Mouse (Mus musculus): Measurements from ENCODE around the gene Rpusd2. TPM values are rescaled to one million over a fixed set of nuclear protein-coding genes. Genes with fewer than 3 reads are reported as not detected.

The Rpusd2 gene
- polyA plus RNA-seq, 1 experiment from 2014 or later: 5.0 TPM

GRCm38 (mm10) chr2:119025239-119025616, 9.4 kb upstream of the Rpusd2 start:
- Histone ChIP-seq H3K9me3 (ENCODE audit: control insufficient read depth, low read length) (no peaks in the 10 kb centered on the region), H3K27ac (ENCODE audit: low read length) (no peak overlapping the region), H3K27me3 (replicated peaks; ENCODE audit: control insufficient read depth, insufficient read depth, low read length) (no peaks in the 10 kb centered on the region), H3K4me2 (ENCODE audit: low read length) (no peak overlapping the region), H3K4me3 (replicated peaks; ENCODE audit: low read length) (no peak overlapping the region), H3K36me3 (ENCODE audit: control insufficient read depth, insufficient read depth) (peaks cover 18% of the 10 kb centered on the region), H3K9ac (replicated peaks; ENCODE audit: low read depth, low read length) (no peak overlapping the region), H3K4me1 (replicated peaks; ENCODE audit: control insufficient read depth, insufficient read depth, low read length) (peaks cover 8% of the 10 kb centered on the region)
- no peak for ATAC-seq
- 79% methylated on average over 4 of the region's 4 CpGs for WGBS

GRCm38 (mm10) chr2:119026951-119027350, 7.6 kb upstream of the Rpusd2 start:
- Histone ChIP-seq H3K27ac (ENCODE audit: low read length) (no peak overlapping the region), H3K9ac (replicated peaks; ENCODE audit: low read depth, low read length) (no peak overlapping the region), H3K27me3 (replicated peaks; ENCODE audit: control insufficient read depth, insufficient read depth, low read length) (no peaks in the 10 kb centered on the region), H3K36me3 (ENCODE audit: control insufficient read depth, insufficient read depth) (peaks cover 6% of the 10 kb centered on the region), H3K4me1 (replicated peaks; ENCODE audit: control insufficient read depth, insufficient read depth, low read length) (peaks cover 8% of the 10 kb centered on the region), H3K9me3 (ENCODE audit: control insufficient read depth, low read length) (no peaks in the 10 kb centered on the region), H3K4me3 (replicated peaks; ENCODE audit: low read length) (no peak overlapping the region), H3K4me2 (ENCODE audit: low read length) (no peak overlapping the region)
- 92% methylated on average over 4 of the region's 4 CpGs for WGBS
- ATAC-seq: no peak

GRCm38 (mm10) chr2:119028941-119029551, 5.5 kb upstream of the Rpusd2 start, which contains the start of gene Ccdc32:
Ccdc32 (minus strand) TSS chr2:119029393.
- peak within 1 kb of the TSS; percentile 76 for H3K9ac ChIP-seq (replicated peaks; ENCODE audit: low read depth, low read length)
- no peaks in the 10 kb centered on the region for H3K9me3 ChIP-seq (ENCODE audit: control insufficient read depth, low read length)
- H3K4me1 ChIP-seq (replicated peaks; ENCODE audit: control insufficient read depth, insufficient read depth, low read length): peaks cover 8% of the 10 kb centered on the region
- H3K27ac ChIP-seq (ENCODE audit: low read length): no peak within 1 kb of the TSS
- WGBS: under 1% methylated on average over 28 of the region's 28 CpGs
- peak within 1 kb of the TSS; percentile 84 for H3K4me2 ChIP-seq (ENCODE audit: low read length)
- peak; percentile 99 for ATAC-seq
- no peaks in the 10 kb centered on the region for H3K36me3 ChIP-seq (ENCODE audit: control insufficient read depth, insufficient read depth)
- H3K4me3 ChIP-seq (replicated peaks; ENCODE audit: low read length): peak within 1 kb of the TSS; percentile 67
- H3K27me3 ChIP-seq (replicated peaks; ENCODE audit: control insufficient read depth, insufficient read depth, low read length): no peaks in the 10 kb centered on the region

- H3K9me3 ChIP-seq (ENCODE audit: control insufficient read depth, low read length): no peaks in the 10 kb centered on the region
- H3K27ac ChIP-seq (ENCODE audit: low read length): no peak overlapping the region
- no peaks in the 10 kb centered on the region for H3K36me3 ChIP-seq (ENCODE audit: control insufficient read depth, insufficient read depth)
- peaks cover 15% of the 10 kb centered on the region for H3K4me1 ChIP-seq (replicated peaks; ENCODE audit: control insufficient read depth, insufficient read depth, low read length)
- WGBS: 78% methylated on average over 4 of the region's 4 CpGs
- no peak overlapping the region for H3K9ac ChIP-seq (replicated peaks; ENCODE audit: low read depth, low read length)
- ATAC-seq: no peak
- H3K4me2 ChIP-seq (ENCODE audit: low read length): no peak overlapping the region
- no peak overlapping the region for H3K4me3 ChIP-seq (replicated peaks; ENCODE audit: low read length)
- H3K27me3 ChIP-seq (replicated peaks; ENCODE audit: control insufficient read depth, insufficient read depth, low read length): no peaks in the 10 kb centered on the region
Measured at GRCm38 (mm10) chr2:119032191-119032590, 2.4 kb upstream of the Rpusd2 start.

- H3K36me3 ChIP-seq (ENCODE audit: control insufficient read depth, insufficient read depth): peaks cover 6% of the 10 kb centered on the region
- 8% methylated on average over 7 of the region's 7 CpGs for WGBS
- H3K9ac ChIP-seq (replicated peaks; ENCODE audit: low read depth, low read length): peak overlapping the region; percentile 80
- H3K4me3 ChIP-seq (replicated peaks; ENCODE audit: low read length): peak overlapping the region; percentile 81
- H3K27ac ChIP-seq (ENCODE audit: low read length): peak overlapping the region; percentile 88; the same call in 1 of the 2 replicates
- H3K9me3 ChIP-seq (ENCODE audit: control insufficient read depth, low read length): no peaks in the 10 kb centered on the region
- no peak for ATAC-seq
- H3K27me3 ChIP-seq (replicated peaks; ENCODE audit: control insufficient read depth, insufficient read depth, low read length): no peaks in the 10 kb centered on the region
- H3K4me2 ChIP-seq (ENCODE audit: low read length): peak overlapping the region; percentile 73
- peaks cover 7% of the 10 kb centered on the region for H3K4me1 ChIP-seq (replicated peaks; ENCODE audit: control insufficient read depth, insufficient read depth, low read length)
Measured at GRCm38 (mm10) chr2:119035397-119035745, 781 bp downstream of the Rpusd2 start.

- WGBS: 42% methylated on average over 4 of the region's 4 CpGs
- H3K27me3 ChIP-seq (replicated peaks; ENCODE audit: control insufficient read depth, insufficient read depth, low read length): no peaks in the 10 kb centered on the region
- no peak overlapping the region for H3K4me3 ChIP-seq (replicated peaks; ENCODE audit: low read length)
- no peak for ATAC-seq
- no peaks in the 10 kb centered on the region for H3K9me3 ChIP-seq (ENCODE audit: control insufficient read depth, low read length)
- H3K36me3 ChIP-seq (ENCODE audit: control insufficient read depth, insufficient read depth): peaks cover 6% of the 10 kb centered on the region
- no peak overlapping the region for H3K4me2 ChIP-seq (ENCODE audit: low read length)
- peaks cover 2% of the 10 kb centered on the region; the same call in 1 of the 2 replicates for H3K4me1 ChIP-seq (replicated peaks; ENCODE audit: control insufficient read depth, insufficient read depth, low read length)
- no peak overlapping the region for H3K27ac ChIP-seq (ENCODE audit: low read length)
- no peak overlapping the region for H3K9ac ChIP-seq (replicated peaks; ENCODE audit: low read depth, low read length)
Measured at GRCm38 (mm10) chr2:119040882-119041281, 6.3 kb downstream of the Rpusd2 start.

GRCm38 (mm10) chr2:119045163-119045562, 10.6 kb downstream of the Rpusd2 start:
- no peaks in the 10 kb centered on the region for H3K27me3 ChIP-seq (replicated peaks; ENCODE audit: control insufficient read depth, insufficient read depth, low read length)
- 0 out of 2 replicates have a peak, but pooled peaks cover 4% of the 10 kb centered on the region for H3K4me1 ChIP-seq (replicated peaks; ENCODE audit: control insufficient read depth, insufficient read depth, low read length)
- H3K4me3 ChIP-seq (replicated peaks; ENCODE audit: low read length): no peak overlapping the region
- H3K4me2 ChIP-seq (ENCODE audit: low read length): no peak overlapping the region
- no peak for ATAC-seq
- H3K27ac ChIP-seq (ENCODE audit: low read length): no peak overlapping the region
- H3K9ac ChIP-seq (replicated peaks; ENCODE audit: low read depth, low read length): no peak overlapping the region
- no peaks in the 10 kb centered on the region for H3K9me3 ChIP-seq (ENCODE audit: control insufficient read depth, low read length)
- WGBS: 78% methylated on average over 2 of the region's 2 CpGs
- H3K36me3 ChIP-seq (ENCODE audit: control insufficient read depth, insufficient read depth): no peaks in the 10 kb centered on the region

- 0 out of 2 replicates have a peak, but pooled peaks cover 4% of the 10 kb centered on the region for H3K4me1 ChIP-seq (replicated peaks; ENCODE audit: control insufficient read depth, insufficient read depth, low read length)
- H3K9me3 ChIP-seq (ENCODE audit: control insufficient read depth, low read length): no peaks in the 10 kb centered on the region
- no peaks in the 10 kb centered on the region for H3K36me3 ChIP-seq (ENCODE audit: control insufficient read depth, insufficient read depth)
- peak within 1 kb of the TSS; percentile 75 for H3K4me3 ChIP-seq (replicated peaks; ENCODE audit: low read length)
- WGBS: under 1% methylated on average over 77 of the region's 77 CpGs
- peak; percentile 97 for ATAC-seq
- H3K27ac ChIP-seq (ENCODE audit: low read length): peak within 1 kb of the TSS; percentile 73
- no peaks in the 10 kb centered on the region for H3K27me3 ChIP-seq (replicated peaks; ENCODE audit: control insufficient read depth, insufficient read depth, low read length)
- peak within 1 kb of the TSS; percentile 58 for H3K9ac ChIP-seq (replicated peaks; ENCODE audit: low read depth, low read length)
- H3K4me2 ChIP-seq (ENCODE audit: low read length): peak within 1 kb of the TSS; percentile 75
Measured at GRCm38 (mm10) chr2:119046649-119047611, 12.3 kb downstream of the Rpusd2 start, which contains the start of gene Knl1. Knl1 (plus strand) TSS chr2:119047119.

GRCm38 (mm10) chr2:119047849-119048248, 13.3 kb downstream of the Rpusd2 start:
- peak overlapping the region; percentile 75 for H3K4me3 ChIP-seq (replicated peaks; ENCODE audit: low read length)
- H3K27ac ChIP-seq (ENCODE audit: low read length): no peak overlapping the region
- H3K27me3 ChIP-seq (replicated peaks; ENCODE audit: control insufficient read depth, insufficient read depth, low read length): no peaks in the 10 kb centered on the region
- peak overlapping the region; percentile 75 for H3K4me2 ChIP-seq (ENCODE audit: low read length)
- peak overlapping the region; percentile 5; the same call in 1 of the 2 replicates for H3K9ac ChIP-seq (replicated peaks; ENCODE audit: low read depth, low read length)
- WGBS: 15% methylated on average over 4 of the region's 4 CpGs
- no peaks in the 10 kb centered on the region for H3K9me3 ChIP-seq (ENCODE audit: control insufficient read depth, low read length)
- H3K36me3 ChIP-seq (ENCODE audit: control insufficient read depth, insufficient read depth): no peaks in the 10 kb centered on the region
- ATAC-seq: no peak
- 0 out of 2 replicates have a peak, but pooled peaks cover 4% of the 10 kb centered on the region for H3K4me1 ChIP-seq (replicated peaks; ENCODE audit: control insufficient read depth, insufficient read depth, low read length)

All from forebrain, embryonic 16.5 days (tissue).